Mouse (Mus musculus): Measurements from ENCODE around the gene Ubl5.
A peak's percentile ranks its signal among the peaks of the same experiment; 100 is the strongest.
"Not testable (repeated sequence)": the region's sequence is repeated elsewhere in the genome, so short reads cannot be mapped to it uniquely, and the experiment has no call there.

The Ubl5 gene

GRCm38 (mm10) chr9:20642101-20642895, at the start of gene Ubl5:
TSS of gene Ubl5 (plus strand) at chr9:20642878.
- DNase-seq (ENCODE audit: low spot score) = peak; percentile 61

- no peak for DNase-seq (ENCODE audit: low spot score)
These were observed 41.4 kb upstream of the Ubl5 start for GRCm38 (mm10) chr9:20601270-20601669.

GRCm38 (mm10) chr9:20606269-20606668, 36.4 kb upstream of the Ubl5 start:
- DNase-seq (ENCODE audit: low spot score) = no peak

GRCm38 (mm10) chr9:20607100-20607974, 35.3 kb upstream of the Ubl5 start:
- DNase-seq (ENCODE audit: low spot score) = peak; percentile 76

- no peak for DNase-seq (ENCODE audit: low spot score)
These were observed 32.7 kb upstream of the Ubl5 start for GRCm38 (mm10) chr9:20609831-20610464.

- no peak for DNase-seq (ENCODE audit: low spot score)
These were observed 30.7 kb upstream of the Ubl5 start for GRCm38 (mm10) chr9:20611976-20612375.

- DNase-seq (ENCODE audit: low spot score) = no peak
These were observed 26.0 kb upstream of the Ubl5 start for GRCm38 (mm10) chr9:20616685-20617084.

GRCm38 (mm10) chr9:20631332-20631731, 11.3 kb upstream of the Ubl5 start:
- DNase-seq (ENCODE audit: low spot score) = no peak

- not testable (repeated sequence) for DNase-seq (ENCODE audit: low spot score)
These were observed 7.0 kb upstream of the Ubl5 start for GRCm38 (mm10) chr9:20635676-20636075.

GRCm38 (mm10) chr9:20636256-20636655, 6.4 kb upstream of the Ubl5 start:
- no peak for DNase-seq (ENCODE audit: low spot score)

- no peak for DNase-seq (ENCODE audit: low spot score)
These were observed 5.9 kb upstream of the Ubl5 start for GRCm38 (mm10) chr9:20636790-20637189.

GRCm38 (mm10) chr9:20638552-20638951, 4.1 kb upstream of the Ubl5 start:
- DNase-seq (ENCODE audit: low spot score) = no peak

GRCm38 (mm10) chr9:20639486-20639885, 3.2 kb upstream of the Ubl5 start:
- DNase-seq (ENCODE audit: low spot score) = no peak

GRCm38 (mm10) chr9:20641501-20641900, 1.2 kb upstream of the Ubl5 start:
- no peak for DNase-seq (ENCODE audit: low spot score)

- peak; percentile 72 for DNase-seq (ENCODE audit: low spot score)
These were observed 303 bp downstream of the Ubl5 start for GRCm38 (mm10) chr9:20642896-20643466.

GRCm38 (mm10) chr9:20643781-20644180, 1.1 kb downstream of the Ubl5 start:
- DNase-seq (ENCODE audit: low spot score) = no peak

- peak; percentile 61 for DNase-seq (ENCODE audit: low spot score)
These were observed 1.8 kb downstream of the Ubl5 start, which contains the start of gene Fbxl12 for GRCm38 (mm10) chr9:20644360-20645081. TSS of gene Fbxl12 (minus strand) at chr9:20644767.

- DNase-seq (ENCODE audit: low spot score) = no peak
These were observed 2.4 kb downstream of the Ubl5 start for GRCm38 (mm10) chr9:20645121-20645520.

- DNase-seq (ENCODE audit: low spot score) = peak; percentile 95
These were observed 9.1 kb downstream of the Ubl5 start, which contains the start of gene Pin1 for GRCm38 (mm10) chr9:20651602-20652259. TSS of gene Pin1 (plus strand) at chr9:20652095.

GRCm38 (mm10) chr9:20652260-20652658, 9.6 kb downstream of the Ubl5 start:
- no peak for DNase-seq (ENCODE audit: low spot score)

GRCm38 (mm10) chr9:20653859-20654258, 11.2 kb downstream of the Ubl5 start:
- no peak for DNase-seq (ENCODE audit: low spot score)

Measured in ovary, postnatal 14 days (tissue).